Mouse (Mus musculus): ENCODE results near the gene Olfr1387.
"Not testable (repeated sequence)": the region's sequence is repeated elsewhere in the genome, so short reads cannot be mapped to it uniquely, and the experiment has no call there.

DNA sequence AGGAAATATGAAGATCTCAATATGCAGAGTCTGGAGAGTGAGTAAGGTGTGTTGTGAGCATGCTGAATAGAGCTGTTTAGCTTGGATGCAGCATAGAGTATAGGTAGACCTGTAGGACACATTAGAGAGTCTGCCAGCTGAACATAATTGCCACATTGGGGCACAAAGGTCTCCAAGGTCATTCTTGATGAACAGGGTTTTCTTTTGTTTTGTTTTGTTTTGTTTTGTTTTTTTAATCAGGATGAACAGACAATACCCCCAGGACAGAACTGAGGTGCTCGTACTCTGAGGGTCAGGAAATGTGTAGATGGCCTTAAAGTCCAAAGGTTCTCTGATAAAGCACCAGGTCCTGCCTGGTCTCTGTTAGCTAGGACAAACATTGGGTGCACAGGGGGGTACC, 33.6 kb downstream of the Olfr1387 start, which contains the start of gene Olfr1385:
- not testable (repeated sequence) for TF ChIP-seq CTCF, POLR2A (IDR thresholded peaks at IDR 0.05; ENCODE audit: insufficient read depth, low read depth, low read length)

All from olfactory bulb, adult 2 months (tissue).